Mouse (Mus musculus) C2C12 (cell line): ENCODE results near the gene 1700080E11Rik. TPM values are rescaled to one million over a fixed set of nuclear protein-coding genes. Genes with fewer than 3 reads are reported as not detected.
"Not testable (repeated sequence)": the region's sequence is repeated elsewhere in the genome, so short reads cannot be mapped to it uniquely, and the experiment has no call there.

ENCODE experiments used
- H3K27me3 ChIP-seq: one replicate; pipeline ENCODE4 v1.6.1; 2011; ENCODE audit not compliant: control insufficient read depth, insufficient read depth, insufficient read length
- H3K36me3 ChIP-seq: one replicate; pipeline ENCODE4 v1.6.1; 2011; ENCODE audit not compliant: control insufficient read depth, insufficient read depth
- H3K4me3 ChIP-seq: one replicate; pipeline ENCODE4 v1.5.1; 2011; ENCODE audit warnings: mild to moderate bottlenecking, control low read depth; ENCODE audit not compliant: poor library complexity, insufficient read depth, severe bottlenecking
- H3K79me2 ChIP-seq: one replicate; pipeline ENCODE4 v1.6.1; 2011; ENCODE audit not compliant: control insufficient read depth, insufficient read depth
- H3K79me3 ChIP-seq: one replicate; pipeline ENCODE4 v1.6.1; 2011; ENCODE audit warnings: low read depth, control low read depth
- H3ac ChIP-seq: one replicate; pipeline ENCODE3; 2011; ENCODE audit warnings: low read depth; ENCODE audit not compliant: control insufficient read depth, insufficient read length
- CEBPB ChIP-seq: IDR thresholded peaks from one replicate; pipeline ENCODE4 v1.6.1; 2011; ENCODE audit warnings: low read depth, mild to moderate bottlenecking, control low read depth, moderate library complexity
- CTCF ChIP-seq: IDR thresholded peaks from one replicate; pipeline ENCODE4 v1.5.1; 2011; ENCODE audit not compliant: control insufficient read depth, insufficient read depth, insufficient read length
- FOSL1 ChIP-seq: IDR thresholded peaks from one replicate; pipeline ENCODE4 v1.8.0; 2011; ENCODE audit warnings: mild to moderate bottlenecking, low read length; ENCODE audit not compliant: poor library complexity, insufficient read depth, severe bottlenecking
- MAX ChIP-seq: IDR thresholded peaks from one replicate; pipeline ENCODE4 v1.6.1; 2011; ENCODE audit warnings: mild to moderate bottlenecking, control low read depth
- MYOD1 ChIP-seq: IDR thresholded peaks from one replicate; pipeline ENCODE4 v1.6.1; 2011; ENCODE audit warnings: low read depth; ENCODE audit not compliant: control insufficient read depth, insufficient read length
- MYOG ChIP-seq: IDR thresholded peaks from one replicate; pipeline ENCODE4 v1.6.1; 2011; ENCODE audit not compliant: control insufficient read depth, insufficient read length; ENCODE audit errors: extremely low read depth
- USF1 ChIP-seq: IDR thresholded peaks from one replicate; pipeline ENCODE4 v1.6.1; 2011; ENCODE audit warnings: low read depth, mild to moderate bottlenecking, control low read depth, moderate library complexity
- polyA plus RNA-seq: library from polyadenylated mRNA; unstranded; fragments of >200 nt; fragmentation: generic; extraction: Trizol; gene quantifications from one replicate; pipeline ENCODE4 v1.2.1, GENCODE M21; 2012; ENCODE audit warnings: missing spikeins

1700080E11Rik gene
- polyA plus RNA-seq, 1 experiment: not detected

DNA sequence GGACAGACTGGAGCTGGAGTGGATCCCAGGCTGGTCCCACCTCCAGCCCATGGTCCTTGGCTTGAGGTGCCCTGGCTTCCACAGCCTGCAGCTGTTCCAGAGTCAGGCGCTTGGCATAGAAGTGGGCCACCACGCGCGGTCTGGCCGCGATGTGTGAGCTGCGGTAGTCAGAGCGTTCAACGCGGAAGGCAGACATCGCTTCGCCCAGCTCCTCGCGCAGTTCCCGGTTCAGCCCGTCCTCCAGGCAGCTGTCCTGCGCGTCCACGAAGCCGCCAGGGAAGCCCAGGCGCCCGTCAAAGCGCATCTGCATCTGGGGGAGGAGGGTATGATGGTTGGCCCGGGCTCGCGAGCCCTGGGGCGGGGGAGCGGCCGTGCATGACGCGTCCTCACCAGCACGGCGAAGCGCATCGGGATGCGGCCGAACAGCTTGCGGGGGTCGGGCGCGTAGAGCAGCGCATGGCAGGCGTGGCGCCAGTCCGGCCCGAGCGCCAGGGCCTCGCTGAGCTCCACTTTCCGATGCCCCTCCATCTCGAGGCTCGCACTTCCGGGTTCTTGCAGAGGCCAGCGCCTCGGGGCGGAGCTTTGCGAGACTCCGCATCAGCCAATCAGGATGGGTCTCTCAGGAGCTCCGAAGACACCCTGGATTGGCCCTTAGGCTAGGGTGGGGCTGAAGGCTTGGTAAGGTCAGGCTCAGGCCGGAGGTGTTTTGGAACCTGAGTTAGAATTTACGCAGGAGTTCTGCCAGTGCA lies 13.5 kb downstream of the 1700080E11Rik start, which contains the start of gene Nudt16:
Nudt16 (minus strand) TSS at position 572 of the 749 bp plus-strand sequence.
- Histone ChIP-seq H3K36me3 (no peaks in the 10 kb centered on the region), H3ac (peak within 1 kb of the TSS; percentile 97), H3K4me3 (peak within 1 kb of the TSS; percentile 21), H3K79me2 (no peaks in the 10 kb centered on the region), H3K27me3 (no peaks in the 10 kb centered on the region), H3K79me3 (no peaks in the 10 kb centered on the region)
- TF ChIP-seq MAX: no peak
- no peak for TF ChIP-seq USF1
- no peak for TF ChIP-seq CTCF
- no peak for TF ChIP-seq FOSL1
- no peak for TF ChIP-seq CEBPB
- no peak for TF ChIP-seq MYOD1
- no peak for TF ChIP-seq MYOG

DNA sequence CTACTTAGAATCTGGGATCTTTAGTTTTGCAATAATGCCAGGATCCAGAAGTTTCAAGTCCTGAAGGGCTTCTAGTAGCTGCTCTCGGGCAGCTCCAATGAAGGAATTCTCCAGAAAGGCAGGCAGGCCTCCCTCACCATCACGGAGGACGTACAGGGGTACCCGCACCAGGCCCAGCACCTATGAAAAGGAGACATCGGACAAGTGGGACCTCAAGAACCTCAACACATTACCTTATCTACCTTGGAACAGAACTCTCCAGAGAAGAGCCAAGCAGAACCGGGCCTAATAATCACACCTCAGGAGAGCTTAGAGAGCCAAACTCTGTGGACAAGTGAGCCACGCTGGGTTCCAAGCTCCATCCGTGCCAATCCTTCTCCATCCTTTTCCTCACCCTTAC lies 14.6 kb downstream of the 1700080E11Rik start:
- H3K36me3 ChIP-seq: no peaks in the 10 kb centered on the region
- H3K79me3 ChIP-seq: no peaks in the 10 kb centered on the region
- no peaks in the 10 kb centered on the region for H3K27me3 ChIP-seq
- no peaks in the 10 kb centered on the region for H3K79me2 ChIP-seq
- no peak overlapping the region for H3K4me3 ChIP-seq
- H3ac ChIP-seq: no peak overlapping the region
- no peak for TF ChIP-seq MYOG
- TF ChIP-seq CEBPB: no peak
- no peak for TF ChIP-seq MAX
- TF ChIP-seq FOSL1: no peak
- no peak for TF ChIP-seq USF1
- no peak for TF ChIP-seq CTCF
- TF ChIP-seq MYOD1: no peak

GRCm38 (mm10) chr9:105125206-105125605 lies 19.7 kb downstream of the 1700080E11Rik start:
- H3K27me3 ChIP-seq, H3ac ChIP-seq, H3K79me3 ChIP-seq, H3K4me3 ChIP-seq, H3K79me2 ChIP-seq, H3K36me3 ChIP-seq: not testable (repeated sequence)

DNA sequence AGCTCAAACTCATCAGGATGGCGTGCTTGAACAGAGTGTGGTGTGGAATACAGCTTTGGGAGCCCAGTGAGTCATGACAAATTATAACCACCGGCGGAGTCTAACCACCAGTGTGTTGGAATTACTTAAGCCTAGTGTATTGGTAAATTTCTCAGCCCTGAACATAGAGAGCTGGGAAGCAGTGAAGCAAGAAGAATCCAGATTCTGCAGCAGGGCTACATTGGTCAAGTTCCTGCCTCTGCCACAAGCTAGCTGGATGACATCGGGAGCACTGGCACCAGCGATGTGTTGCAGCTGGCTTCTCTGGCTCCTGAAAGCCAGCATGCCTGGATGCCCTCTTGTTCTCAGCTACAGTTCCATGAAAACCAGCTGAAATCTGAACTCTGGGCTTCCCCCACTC lies 41.0 kb downstream of the 1700080E11Rik start:
- no peaks in the 10 kb centered on the region for H3K27me3 ChIP-seq
- no peak overlapping the region for H3K4me3 ChIP-seq
- H3ac ChIP-seq: no peak overlapping the region
- H3K36me3 ChIP-seq: no peaks in the 10 kb centered on the region
- H3K79me3 ChIP-seq: no peaks in the 10 kb centered on the region
- no peaks in the 10 kb centered on the region for H3K79me2 ChIP-seq
- TF ChIP-seq MAX: no peak
- TF ChIP-seq CTCF: no peak
- no peak for TF ChIP-seq MYOD1
- no peak for TF ChIP-seq MYOG
- no peak for TF ChIP-seq CEBPB
- TF ChIP-seq USF1: no peak
- TF ChIP-seq FOSL1: no peak

- Histone ChIP-seq H3K27me3 (no peaks in the 10 kb centered on the region), H3K4me3 (no peak overlapping the region), H3K79me2 (no peaks in the 10 kb centered on the region), H3K79me3 (no peaks in the 10 kb centered on the region), H3K36me3 (no peaks in the 10 kb centered on the region), H3ac (no peak overlapping the region)
- TF ChIP-seq MYOG (no peak), MAX (no peak), CTCF (no peak)
Observed at GRCm38 (mm10) chr9:105101911-105102310, 43.0 kb downstream of the 1700080E11Rik start.

- H3K79me2 ChIP-seq: no peaks in the 10 kb centered on the region
- H3K4me3 ChIP-seq: no peak overlapping the region
- TF ChIP-seq USF1: no peak
- H3K79me3 ChIP-seq: no peaks in the 10 kb centered on the region
- no peak overlapping the region for H3ac ChIP-seq
- no peaks in the 10 kb centered on the region for H3K27me3 ChIP-seq
- H3K36me3 ChIP-seq: no peaks in the 10 kb centered on the region
Observed at GRCm38 (mm10) chr9:105100807-105101570, 43.9 kb downstream of the 1700080E11Rik start.

Other genes starting within 250 kb of the 1700080E11Rik start
- gene Mrpl3, start 91.9 kb downstream of the 1700080E11Rik start, polyA plus RNA-seq: 93.3 TPM
- gene Nudt16, start 13.3 kb downstream of the 1700080E11Rik start, polyA plus RNA-seq: 3.5 TPM